Mouse (Mus musculus) limb, embryonic 14.5 days (tissue): ENCODE results near the gene Itga6. TPM values are rescaled to one million over a fixed set of nuclear protein-coding genes. Genes with fewer than 3 reads are reported as not detected.
"Not testable (repeated sequence)": the region's sequence is repeated elsewhere in the genome, so short reads cannot be mapped to it uniquely, and the experiment has no call there.

Experiments used
- ATAC-seq: fragments of 200-750 bp; cut with Nextera tagmentation; 2 replicates; pipeline ENCODE4 v1.8.0; 2017; ENCODE audit warnings: low read depth, moderate number of reproducible peaks, moderate TSS enrichment; ENCODE audit not compliant: low FRiP score
- DNase-seq: peaks from one replicate; pipeline ENCODE4 v3.0.0-alpha.2; 2015; ENCODE audit warnings: low spot score
- H3K27ac ChIP-seq: fragments of 300-500 bp; sonication (generic); replicated peaks from 2 replicates; pipeline ENCODE4 v1.5.1; 2014; ENCODE audit warnings: low read depth, mild to moderate bottlenecking, low read length, moderate library complexity, mixed read lengths
- H3K27me3 ChIP-seq: fragments of 300-500 bp; sonication (generic); 2 replicates; pipeline ENCODE4 v1.6.1; 2014; ENCODE audit warnings: low read length, mixed read lengths; ENCODE audit not compliant: control insufficient read depth, insufficient read depth
- H3K36me3 ChIP-seq: fragments of 300-500 bp; sonication (generic); 2 replicates; pipeline ENCODE4 v1.6.1; 2014; ENCODE audit warnings: mild to moderate bottlenecking, low read length, moderate library complexity, mixed read lengths; ENCODE audit not compliant: control insufficient read depth, insufficient read depth
- H3K4me1 ChIP-seq: fragments of 300-500 bp; sonication (generic); 2 replicates; pipeline ENCODE4 v1.6.1; 2014; ENCODE audit warnings: antibody characterized with exemption, low read length, mixed read lengths; ENCODE audit not compliant: control insufficient read depth, insufficient read depth
- H3K4me2 ChIP-seq: fragments of 300-500 bp; sonication (generic); replicated peaks from 2 replicates; pipeline ENCODE4 v1.6.1; 2014; ENCODE audit warnings: low read depth, mild to moderate bottlenecking, low read length, moderate library complexity; ENCODE audit not compliant: severe bottlenecking
- H3K4me3 ChIP-seq: fragments of 300-500 bp; sonication (generic); replicated peaks from 2 replicates; pipeline ENCODE4 v1.5.1; 2014; ENCODE audit warnings: low read length
- H3K9ac ChIP-seq: fragments of 300-500 bp; sonication (generic); 2 replicates; pipeline ENCODE4 v1.6.1; 2014; ENCODE audit warnings: mild to moderate bottlenecking, low read depth, low read length, moderate library complexity; ENCODE audit not compliant: severe bottlenecking
- H3K9me3 ChIP-seq: fragments of 300-500 bp; sonication (generic); 2 replicates; pipeline ENCODE4 v1.6.1; 2016; ENCODE audit warnings: low read length; ENCODE audit not compliant: control insufficient read depth
- POLR2A ChIP-seq: fragments of 200-500 bp; IDR thresholded peaks from 2 replicates; pipeline ENCODE4 v1.8.0; 2012; ENCODE audit warnings: inconsistent platforms, mild to moderate bottlenecking, moderate library complexity, borderline replicate concordance; ENCODE audit not compliant: insufficient read depth, insufficient read length; ENCODE audit errors: extremely low read depth
- WGBS: fragments of 180-500 bp; shearing (Covaris S2); extraction: QIAGEN DNeasy Blood & Tissue Kit; methylation state at CpG from one replicate; pipeline ENCODE4 v1.1.7; 2014; 5-methylcytosine and 5-hydroxymethylcytosine counted together
- polyA plus RNA-seq, 2 experiments: library from polyadenylated mRNA; depleted of rRNA in 1 of 2; stranded (reverse) in 1 of 2; unstranded in 1 of 2; fragments of >200 nt; fragmentation: Nextera tagmentation in 1 of 2; extraction: Ambion mirVana in 1 of 2; gene quantifications; 2 replicates each; pipeline versions ENCODE4 v1.2.1 to v1.2.3; 2012 to 2014

Itga6 gene
- polyA plus RNA-seq, 2 experiments: 49.2 to 59.1 TPM

- no peak overlapping the region for H3K4me3 ChIP-seq
- no peak overlapping the region for H3K9ac ChIP-seq
- no peak overlapping the region for H3K4me2 ChIP-seq
- TF ChIP-seq POLR2A: no peak
- H3K27me3 ChIP-seq: no peaks in the 10 kb centered on the region
- DNase-seq (no peak), ATAC-seq (no peak)
- no peak overlapping the region for H3K27ac ChIP-seq
- H3K36me3 ChIP-seq: no peaks in the 10 kb centered on the region
- H3K9me3 ChIP-seq: no peaks in the 10 kb centered on the region
- WGBS: 61% methylated on average over 5 of the region's 5 CpGs
- no peaks in the 10 kb centered on the region for H3K4me1 ChIP-seq
Measured at GRCm38 (mm10) chr2:71719387-71720034, 25.9 kb upstream of the Itga6 start.

DNA sequence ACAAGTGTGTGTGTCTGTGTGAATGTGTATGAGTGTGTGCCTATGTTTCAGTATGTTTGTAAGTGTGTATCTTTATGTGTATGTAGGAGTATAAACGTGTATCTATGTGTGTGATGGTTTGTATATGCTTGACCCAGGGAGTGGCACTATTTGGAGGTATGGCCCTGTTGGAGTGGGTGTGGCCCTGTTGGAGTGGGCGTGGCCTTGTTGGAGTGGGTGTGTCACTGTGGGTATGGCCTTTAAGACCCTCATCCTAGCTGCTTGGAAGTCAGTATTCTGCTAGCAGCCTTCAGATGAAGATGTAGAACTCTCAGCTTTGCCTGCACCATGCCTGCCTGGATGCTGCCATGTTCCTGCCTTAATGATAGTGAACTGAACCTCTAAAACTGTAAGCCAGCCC is 24.9 kb upstream of the Itga6 start:
- not testable (repeated sequence) for H3K4me2 ChIP-seq, H3K36me3 ChIP-seq, H3K9me3 ChIP-seq, H3K9ac ChIP-seq, ATAC-seq, DNase-seq, H3K27ac ChIP-seq, H3K4me1 ChIP-seq, H3K4me3 ChIP-seq, H3K27me3 ChIP-seq
- 58% methylated on average over 2 of the region's 2 CpGs for WGBS

DNA sequence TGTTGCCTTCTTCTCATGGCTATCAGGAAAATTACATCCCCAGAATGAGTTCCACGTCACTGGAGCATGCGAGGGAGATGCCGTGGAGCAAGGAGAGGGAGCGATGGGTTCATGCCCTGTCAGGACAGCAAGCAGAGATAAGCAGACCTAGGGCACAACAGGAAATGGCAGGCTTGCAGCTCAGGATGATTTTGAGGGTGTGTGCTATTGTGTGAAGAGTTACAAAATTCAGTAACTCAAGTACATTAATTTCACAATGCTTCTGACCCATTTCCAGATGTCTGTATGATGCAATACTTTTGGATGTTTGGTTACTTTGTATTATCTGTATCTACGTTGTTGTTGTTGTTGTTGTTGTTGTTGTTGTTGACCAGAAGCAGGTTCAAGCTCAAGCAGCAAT is 22.5 kb upstream of the Itga6 start:
- H3K4me2 ChIP-seq: no peak overlapping the region
- no peak overlapping the region for H3K27ac ChIP-seq
- ATAC-seq (no peak), DNase-seq (no peak)
- H3K9ac ChIP-seq: no peak overlapping the region
- 78% methylated on average over 5 of the region's 5 CpGs for WGBS
- H3K27me3 ChIP-seq: no peaks in the 10 kb centered on the region
- TF ChIP-seq POLR2A: no peak
- H3K9me3 ChIP-seq: no peaks in the 10 kb centered on the region
- no peaks in the 10 kb centered on the region for H3K36me3 ChIP-seq
- no peaks in the 10 kb centered on the region for H3K4me1 ChIP-seq
- H3K4me3 ChIP-seq: no peak overlapping the region

- no peak overlapping the region for H3K4me2 ChIP-seq
- 86% methylated on average over 3 of the region's 3 CpGs for whole genome bisulfite sequencing
- ATAC-seq (no peak), DNase-seq (no peak)
- no peaks in the 10 kb centered on the region for H3K9me3 ChIP-seq
- H3K4me1 ChIP-seq: no peaks in the 10 kb centered on the region
- H3K4me3 ChIP-seq: no peak overlapping the region
- no peak for TF ChIP-seq POLR2A
- H3K9ac ChIP-seq: no peak overlapping the region
- no peaks in the 10 kb centered on the region for H3K27me3 ChIP-seq
- H3K36me3 ChIP-seq: no peaks in the 10 kb centered on the region
- H3K27ac ChIP-seq: no peak overlapping the region
Measured at GRCm38 (mm10) chr2:71723623-71724022, 21.8 kb upstream of the Itga6 start.

GRCm38 (mm10) chr2:71724028-71724427 is 21.4 kb upstream of the Itga6 start:
- 74% methylated on average over 6 of the region's 6 CpGs for WGBS
- Histone ChIP-seq H3K9ac (no peak overlapping the region), H3K27ac (no peak overlapping the region), H3K4me2 (no peak overlapping the region), H3K36me3 (no peaks in the 10 kb centered on the region), H3K4me3 (no peak overlapping the region), H3K9me3 (no peaks in the 10 kb centered on the region), H3K27me3 (no peaks in the 10 kb centered on the region), H3K4me1 (no peaks in the 10 kb centered on the region)
- no peak for DNase-seq
- no peak for ATAC-seq
- no peak for TF ChIP-seq POLR2A

DNA sequence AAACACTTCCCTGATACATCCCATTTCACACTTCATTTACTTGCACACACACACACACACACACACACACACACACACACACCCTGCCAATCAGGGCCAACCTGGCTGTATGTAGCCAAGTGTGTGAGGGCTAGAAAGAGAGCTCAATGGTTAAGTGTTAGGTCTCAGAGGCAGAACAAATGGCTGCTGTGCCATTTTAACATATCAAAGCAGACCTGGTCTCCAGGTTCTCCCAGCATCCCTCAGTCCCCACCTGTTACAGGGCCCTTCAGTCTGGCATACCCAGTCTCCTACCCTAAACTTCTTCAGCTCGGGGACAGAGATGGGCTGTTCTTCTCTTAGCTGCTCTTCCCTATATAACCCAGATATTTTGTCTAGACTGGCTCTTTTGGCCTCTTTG is 20.0 kb upstream of the Itga6 start:
- H3K9me3 ChIP-seq: no peaks in the 10 kb centered on the region
- no peak overlapping the region for H3K4me2 ChIP-seq
- 55% methylated on average over 1 of the region's 1 CpGs for WGBS
- TF ChIP-seq POLR2A: no peak
- ATAC-seq: no peak
- no peak overlapping the region for H3K4me3 ChIP-seq
- H3K27ac ChIP-seq: no peak overlapping the region
- no peaks in the 10 kb centered on the region for H3K4me1 ChIP-seq
- no peak for DNase-seq
- H3K36me3 ChIP-seq: no peaks in the 10 kb centered on the region
- H3K27me3 ChIP-seq: no peaks in the 10 kb centered on the region
- H3K9ac ChIP-seq: no peak overlapping the region
